Mouse (Mus musculus) heart, postnatal 0 days (tissue): ENCODE data around the gene Fam102a.

Source experiments
- CTCF ChIP-seq: IDR thresholded peaks from 2 replicates; pipeline ENCODE4 v1.5.1; 2016; ENCODE audit warnings: antibody characterized with exemption, control low read depth, low read depth
- EP300 ChIP-seq: IDR thresholded peaks from 2 replicates; pipeline ENCODE4 v1.6.1; 2016; ENCODE audit warnings: antibody characterized with exemption, low read depth

DNA sequence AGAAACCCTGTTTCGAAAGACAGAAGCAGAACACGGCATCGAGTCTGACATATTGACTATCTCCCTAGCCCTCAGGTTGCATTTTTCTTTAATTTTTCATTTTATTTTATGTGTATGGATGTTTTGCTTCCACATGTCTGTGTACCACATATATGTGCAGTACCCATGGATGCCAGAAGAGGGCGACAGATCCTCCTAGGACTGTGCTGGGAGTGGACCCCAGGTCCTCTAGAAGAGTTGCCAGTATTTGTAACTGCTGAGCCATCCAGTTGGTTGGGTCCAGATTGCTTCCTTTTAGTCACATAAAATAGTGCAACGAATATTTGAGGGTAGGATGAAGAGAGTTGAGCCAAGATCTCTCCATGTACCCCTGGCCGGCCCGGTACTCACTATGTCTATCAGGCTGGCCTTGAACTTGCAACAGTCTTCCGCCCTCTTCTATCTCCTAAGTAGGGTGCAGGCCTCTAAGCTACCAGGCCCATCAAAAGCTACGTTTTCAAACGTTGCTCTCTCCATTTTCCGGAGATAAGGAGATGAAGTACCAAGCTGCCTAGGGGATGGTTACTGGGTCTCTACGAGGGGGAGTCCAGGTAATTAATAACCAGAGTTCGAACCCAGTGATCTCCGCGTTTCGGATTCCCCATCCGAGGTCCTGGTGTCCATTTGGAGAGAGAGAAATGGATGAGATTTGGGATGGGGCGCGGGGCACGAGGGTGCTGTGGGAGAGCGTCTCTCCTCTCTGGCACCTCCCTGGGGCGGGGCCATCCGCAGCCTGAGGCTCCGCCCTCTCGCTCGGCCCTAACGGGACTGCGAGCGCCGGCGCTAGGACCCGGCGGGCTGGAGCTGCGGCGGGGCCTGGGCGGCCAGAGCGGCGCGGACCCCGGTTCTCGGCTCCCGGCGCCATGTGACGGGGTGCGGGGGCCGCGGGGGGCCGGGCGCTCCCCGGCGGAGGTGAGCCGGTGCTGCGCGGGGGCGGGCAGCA, 71.3 kb downstream of the Fam102a start:
- TF ChIP-seq EP300 = no peak
- peak; percentile 70 for TF ChIP-seq CTCF
